Mouse (Mus musculus) natural killer cell, adult 2 months (primary cell): ENCODE results near the gene Dlgap3.

Experiments used
- DNase-seq, 2 experiments: peaks; one replicate each; pipeline ENCODE4 v3.0.0; 2022; ENCODE audit warnings: low spot score in 2 of 2

The Dlgap3 gene

GRCm38 (mm10) chr4:127174075-127174899, 5.3 kb downstream of the Dlgap3 start:
- no peak for DNase-seq

GRCm38 (mm10) chr4:127174900-127175278, 5.9 kb downstream of the Dlgap3 start:
- no peak for DNase-seq

DNA sequence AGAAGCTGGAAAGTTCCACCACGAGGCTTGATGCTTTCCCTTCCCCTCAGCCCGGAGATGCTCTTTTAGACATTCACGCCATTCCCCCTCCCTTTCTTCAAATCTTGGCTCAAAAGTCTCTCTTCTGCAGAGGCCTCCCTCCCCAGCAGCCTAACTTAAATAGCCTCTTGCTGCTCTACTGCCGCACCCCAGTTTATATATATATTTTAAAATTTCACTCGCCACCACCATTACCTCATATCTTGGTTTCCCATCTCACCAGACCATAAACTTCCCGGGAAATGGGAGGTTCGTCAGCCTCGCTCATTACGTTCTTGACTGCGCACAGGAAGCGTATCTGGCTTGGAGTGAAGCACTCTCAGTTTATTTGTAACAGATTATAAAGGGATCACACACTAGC, 9.0 kb downstream of the Dlgap3 start:
- no peak for DNase-seq

DNA sequence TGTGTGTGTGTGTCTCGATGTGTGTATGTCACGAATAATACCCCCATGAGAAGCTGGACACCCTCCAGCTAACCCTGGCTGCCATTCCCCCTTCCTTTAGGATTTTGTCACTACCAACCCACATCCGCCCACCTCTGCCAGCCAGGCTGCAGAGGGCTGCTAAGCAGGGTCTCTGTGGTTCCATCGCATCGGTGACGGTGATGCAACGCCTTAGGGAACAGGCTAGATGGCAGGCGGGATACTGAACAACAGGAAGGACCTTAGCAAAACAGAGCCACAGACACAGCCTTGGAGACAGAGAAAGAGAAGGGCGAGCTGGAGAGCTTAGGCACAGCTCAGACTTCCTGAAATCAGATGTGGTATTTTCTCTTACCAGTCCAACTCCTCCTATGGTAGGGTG, 9.7 kb downstream of the Dlgap3 start:
- no peak for DNase-seq

DNA sequence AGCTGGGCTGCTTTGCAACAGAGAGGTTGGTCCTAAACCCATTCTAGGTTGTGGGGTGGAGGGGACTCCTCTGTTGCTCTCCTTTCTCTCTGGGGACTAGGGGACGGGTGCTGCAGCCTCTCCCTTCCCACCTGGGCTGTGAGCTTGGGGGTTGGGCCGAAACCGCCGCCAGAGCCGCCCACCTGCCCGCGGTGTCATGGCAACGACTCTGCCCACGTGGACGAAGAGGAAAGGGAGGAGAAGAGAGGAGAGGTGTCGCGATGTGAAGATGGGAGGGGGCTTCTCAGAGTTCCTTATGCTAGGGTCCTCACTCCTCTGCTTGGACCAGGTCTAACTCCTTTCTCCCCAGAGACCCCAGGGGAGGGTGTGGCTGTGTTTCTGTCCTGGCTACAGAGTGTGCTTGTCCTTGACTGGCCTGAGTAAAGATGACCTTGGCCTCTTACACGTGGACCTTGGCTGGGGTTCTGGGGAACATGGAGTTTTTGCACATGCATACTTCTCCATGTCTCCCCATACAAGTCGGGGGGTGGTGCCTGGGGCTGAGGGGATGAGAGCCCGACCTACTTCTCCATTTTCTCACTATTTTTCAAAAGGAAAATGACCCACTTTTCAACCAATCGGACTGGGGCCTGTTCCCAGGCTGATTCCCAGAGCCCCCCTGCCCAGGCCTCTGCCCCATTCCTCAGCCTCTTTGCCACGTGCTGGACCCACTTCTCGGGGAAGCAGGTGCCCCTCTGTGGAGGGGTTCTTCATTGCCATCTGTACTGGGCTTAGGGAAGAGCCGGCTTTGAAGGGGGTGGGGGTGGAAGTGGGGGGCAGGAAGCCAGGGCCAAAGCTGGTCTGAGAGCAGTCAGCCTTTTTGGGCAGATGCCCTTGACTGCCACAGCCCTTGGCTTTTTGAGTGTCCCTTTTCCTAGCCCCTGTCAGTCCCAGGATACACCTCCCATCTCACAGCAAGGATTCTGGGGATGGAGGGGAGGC, 10.8 kb downstream of the Dlgap3 start:
- no peak for DNase-seq

DNA sequence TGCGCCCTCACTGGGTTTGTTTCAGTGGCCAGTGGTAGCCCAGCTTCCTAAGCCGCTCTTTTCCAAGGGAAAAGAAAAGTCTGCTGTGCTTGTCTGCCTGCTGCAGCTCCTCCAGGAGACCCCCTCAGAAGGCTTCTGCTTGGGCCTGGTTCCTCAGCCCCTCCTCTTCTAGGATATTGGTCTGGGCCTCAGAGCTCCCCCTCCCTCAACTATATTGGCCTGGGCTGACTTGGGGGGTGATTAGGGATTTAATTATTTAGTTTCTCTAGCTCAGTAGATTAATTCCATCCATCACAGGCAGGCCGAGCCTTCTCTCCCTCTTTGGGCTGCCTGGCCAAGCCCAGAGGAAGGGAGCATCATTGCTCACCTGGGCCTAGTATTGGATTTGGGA, 11.4 kb downstream of the Dlgap3 start:
- no peak for DNase-seq

- DNase-seq = no peak
Measured at GRCm38 (mm10) chr4:127181010-127181409, 12.0 kb downstream of the Dlgap3 start.

DNA sequence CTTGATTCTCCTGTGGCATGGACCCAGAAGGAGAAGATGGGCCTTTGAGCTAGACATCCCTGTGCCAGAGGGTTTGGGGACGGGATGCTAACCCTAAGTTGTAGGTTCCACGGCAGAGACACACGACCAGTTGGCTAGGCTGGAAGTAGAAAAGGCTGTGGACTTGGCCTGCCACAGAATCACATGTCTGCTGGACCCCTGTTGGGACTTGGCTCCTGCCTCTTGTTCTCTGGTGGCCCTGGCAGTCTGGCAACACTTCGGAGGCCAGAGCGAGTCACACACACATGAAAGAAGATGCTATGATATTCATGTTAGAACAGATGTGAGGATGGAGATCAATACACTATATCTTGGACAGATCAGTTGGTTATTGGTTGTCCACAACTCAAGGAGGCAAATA, 14.9 kb downstream of the Dlgap3 start:
- no peak for DNase-seq

- DNase-seq = no peak
Measured at GRCm38 (mm10) chr4:127190921-127191320, 21.9 kb downstream of the Dlgap3 start.

DNA sequence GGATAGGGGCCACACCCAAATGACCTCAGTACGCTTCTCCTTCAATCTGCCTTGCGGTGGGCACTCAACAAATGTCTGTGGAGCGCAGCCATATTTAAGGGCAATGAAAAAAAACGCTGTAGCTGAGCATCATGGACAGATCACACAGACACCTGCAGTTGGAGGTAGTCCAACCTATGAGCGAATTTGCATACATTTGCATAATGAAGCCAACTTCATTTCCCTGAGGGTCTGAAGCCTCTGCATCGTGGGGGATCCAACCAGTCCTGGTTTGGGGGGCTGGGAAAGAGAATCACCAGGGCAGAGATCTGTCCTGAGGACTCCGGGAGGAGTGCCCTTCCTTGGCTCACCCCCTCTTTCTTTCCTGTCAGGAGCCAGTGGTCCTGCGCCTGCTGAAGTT, 23.7 kb downstream of the Dlgap3 start:
- no peak for DNase-seq

GRCm38 (mm10) chr4:127193378-127194155, 24.6 kb downstream of the Dlgap3 start:
- no peak for DNase-seq

GRCm38 (mm10) chr4:127194477-127195269, 25.7 kb downstream of the Dlgap3 start:
- DNase-seq = no peak

DNA sequence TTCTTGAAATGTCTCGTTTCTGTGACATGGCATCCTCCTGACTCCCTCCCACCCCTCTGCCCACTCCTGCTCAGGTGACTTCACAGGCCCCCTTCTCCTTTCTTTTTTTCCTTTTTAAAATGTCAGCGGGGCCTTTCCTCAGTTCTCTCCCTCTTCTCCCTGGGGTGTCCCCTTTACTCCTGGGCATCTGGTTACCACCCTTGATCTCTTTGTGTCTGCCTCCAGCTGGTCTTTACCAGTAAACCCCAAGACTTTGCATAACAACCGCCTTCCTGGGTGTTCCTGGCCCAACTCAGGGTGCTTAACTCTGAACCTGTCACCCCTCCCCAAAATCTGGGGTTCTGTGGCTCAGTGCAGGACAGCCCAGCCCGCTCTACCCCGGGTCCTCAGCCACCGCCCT, 29.6 kb downstream of the Dlgap3 start:
- DNase-seq = no peak

DNA sequence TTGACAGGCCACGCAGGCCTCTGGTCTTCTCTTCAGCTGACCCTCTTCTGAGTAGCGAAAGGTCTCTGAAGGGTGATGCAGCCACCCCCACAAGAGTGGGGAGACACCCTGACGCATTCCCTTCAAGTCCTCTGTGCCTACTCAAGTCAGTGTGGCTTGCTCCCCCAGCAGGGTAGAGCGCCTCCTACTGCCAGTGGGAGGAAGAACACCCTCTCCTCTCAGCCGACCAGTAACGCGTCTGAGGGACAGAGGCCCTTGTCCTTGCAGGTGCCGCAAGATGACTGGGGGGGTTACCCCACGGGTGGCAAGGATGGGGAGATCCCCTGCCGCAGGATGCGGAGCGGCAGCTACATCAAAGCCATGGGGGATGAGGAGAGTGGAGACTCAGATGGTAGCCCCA, 30.4 kb downstream of the Dlgap3 start:
- DNase-seq = peak in 1 of 2 experiments; percentile 12

GRCm38 (mm10) chr4:127200164-127200722, 31.2 kb downstream of the Dlgap3 start:
- no peak for DNase-seq

- DNase-seq = no peak
Measured at GRCm38 (mm10) chr4:127200769-127201617, 32.0 kb downstream of the Dlgap3 start.

DNA sequence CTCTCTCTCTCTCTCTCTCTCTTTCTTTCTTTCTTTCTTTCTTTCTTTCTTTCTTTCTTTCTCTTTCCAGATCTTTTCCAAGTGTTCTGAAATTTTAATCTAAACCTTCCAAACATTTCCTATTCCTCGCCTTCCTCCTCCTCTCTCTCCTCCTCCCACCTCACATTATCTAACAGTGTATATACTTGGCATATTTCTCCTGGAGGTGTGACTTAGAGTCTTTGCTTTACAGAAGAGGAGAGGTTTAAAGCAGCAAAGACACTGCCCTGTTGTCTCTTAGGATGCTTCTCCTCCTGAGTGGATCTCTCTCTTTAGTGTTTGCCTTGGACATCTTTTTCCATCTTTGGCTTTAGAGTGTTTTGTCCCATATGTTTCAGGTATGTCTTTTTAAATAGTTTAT, 34.1 kb downstream of the Dlgap3 start:
- no peak for DNase-seq

DNA sequence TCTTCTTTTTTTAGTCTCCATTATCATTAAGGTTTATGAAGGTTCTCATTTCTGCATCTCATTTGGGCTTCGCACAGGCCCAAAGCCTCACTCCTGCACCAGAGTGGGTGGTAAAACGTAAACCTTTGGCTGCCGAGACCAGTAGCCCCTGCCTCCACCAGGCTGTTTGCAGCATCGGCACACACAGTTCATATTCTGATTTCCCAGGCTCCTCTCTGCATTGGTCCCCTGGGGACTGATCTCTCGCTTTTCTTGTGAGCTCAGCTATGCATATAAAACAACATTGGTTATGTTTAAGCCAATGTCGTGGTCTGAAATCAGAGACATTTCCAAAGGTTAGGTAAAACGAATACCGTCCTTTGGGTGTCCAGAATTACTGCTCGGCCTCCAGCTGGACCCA, 42.3 kb downstream of the Dlgap3 start:
- no peak for DNase-seq

- no peak for DNase-seq
Measured at GRCm38 (mm10) chr4:127214510-127214909, 45.5 kb downstream of the Dlgap3 start.

- DNase-seq = no peak
Measured at GRCm38 (mm10) chr4:127215103-127215502, 46.1 kb downstream of the Dlgap3 start.
